Mouse (Mus musculus): Measurements from ENCODE around the gene Hnrnpa1.
"Not testable (repeated sequence)": the region's sequence is repeated elsewhere in the genome, so short reads cannot be mapped to it uniquely, and the experiment has no call there.

DNA sequence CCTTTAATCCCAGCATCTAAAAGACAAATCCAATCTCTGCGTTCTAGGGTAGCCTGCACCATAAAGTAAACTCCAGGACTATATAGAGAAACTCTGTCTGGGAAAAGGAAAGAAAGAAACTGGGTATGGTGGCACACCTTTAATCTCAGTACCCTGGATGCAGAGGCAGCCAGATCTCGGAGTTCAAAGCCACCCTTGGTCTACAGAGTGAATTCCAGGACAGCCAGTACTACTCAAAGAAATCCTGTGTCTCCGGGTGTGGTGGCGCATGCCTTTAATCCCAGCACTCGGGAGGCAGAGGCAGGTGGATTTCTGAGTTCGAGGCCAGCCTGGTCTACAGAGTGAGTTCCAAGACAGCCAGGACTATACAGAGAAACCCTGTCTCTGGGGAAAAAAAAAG is 9.3 kb downstream of the Hnrnpa1 start:
- not testable (repeated sequence) for TF ChIP-seq POLR2A (IDR thresholded peaks at IDR 0.05; ENCODE audit: low read depth, low read length); CTCF (IDR thresholded peaks at IDR 0.05; ENCODE audit: extremely low read depth, insufficient read depth, insufficient read length, insufficient replicate concordance)
